Mouse (Mus musculus): Measurements from ENCODE around the gene Fblim1.
A peak's percentile ranks its signal among the peaks of the same experiment; 100 is the strongest.

DNA sequence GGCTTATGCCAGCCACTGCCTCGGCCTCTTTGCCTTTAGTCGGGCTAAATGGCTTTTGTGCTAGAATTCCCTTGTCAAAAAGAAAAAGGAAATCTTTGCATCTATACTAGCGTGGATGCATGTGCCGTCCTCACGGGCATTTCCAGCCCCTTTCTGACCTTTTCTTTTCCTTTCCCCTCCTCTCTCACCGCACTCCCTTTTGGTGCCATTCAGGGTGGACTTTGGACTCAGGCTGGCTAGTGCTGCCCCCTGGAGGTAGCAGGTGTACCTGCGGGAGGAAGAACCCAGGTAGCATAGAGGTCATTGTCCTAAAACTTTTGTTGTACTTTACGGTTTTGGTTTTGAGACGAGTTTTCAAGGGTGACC lies 46.0 kb downstream of the Fblim1 start:
- peak; percentile 91; the same call in 1 of the 2 replicates for TF ChIP-seq CTCF (IDR thresholded peaks at IDR 0.05; ENCODE audit: extremely low read depth, insufficient read depth, insufficient read length, insufficient replicate concordance)
- TF ChIP-seq POLR2A (IDR thresholded peaks at IDR 0.05; ENCODE audit: low read depth, low read length): no peak

Data from spleen, adult 2 months (tissue).